Mouse (Mus musculus): Measurements from ENCODE around the gene Nxph1.

Nxph1 gene

DNA sequence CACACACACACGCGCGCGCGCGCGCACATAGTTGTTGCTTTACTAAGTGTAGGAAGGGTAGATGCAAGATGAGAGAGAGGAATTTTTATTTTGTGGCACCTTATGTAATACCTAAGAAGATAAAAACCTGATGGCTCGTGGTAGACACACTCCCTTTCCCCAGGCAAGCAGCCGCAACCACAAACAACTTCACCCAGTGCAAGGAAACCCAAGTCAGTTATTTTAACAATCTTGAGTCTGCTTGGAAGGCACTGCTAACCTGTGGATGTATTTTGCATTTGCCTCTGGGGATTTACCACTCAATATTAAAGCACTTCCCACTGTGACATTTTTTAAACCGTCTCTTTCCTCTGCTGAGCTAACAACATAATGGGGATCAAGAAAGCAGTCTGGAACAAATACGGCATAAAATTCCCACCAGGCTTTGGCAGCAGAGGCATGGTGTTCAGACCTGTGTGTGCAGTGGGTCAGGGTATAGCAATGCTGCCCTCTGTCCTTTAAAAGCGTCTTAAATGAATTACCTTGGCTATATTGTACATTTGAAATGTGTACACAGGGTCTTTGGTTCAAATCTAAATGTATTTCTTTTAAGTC, 176.2 kb downstream of the Nxph1 start:
- DNase-seq (ENCODE audit: low read depth, low spot score), result peak; percentile 63

GRCm38 (mm10) chr6:9133589-9134279, 185.5 kb downstream of the Nxph1 start:
- no peak for DNase-seq (ENCODE audit: low read depth, low spot score)

DNA sequence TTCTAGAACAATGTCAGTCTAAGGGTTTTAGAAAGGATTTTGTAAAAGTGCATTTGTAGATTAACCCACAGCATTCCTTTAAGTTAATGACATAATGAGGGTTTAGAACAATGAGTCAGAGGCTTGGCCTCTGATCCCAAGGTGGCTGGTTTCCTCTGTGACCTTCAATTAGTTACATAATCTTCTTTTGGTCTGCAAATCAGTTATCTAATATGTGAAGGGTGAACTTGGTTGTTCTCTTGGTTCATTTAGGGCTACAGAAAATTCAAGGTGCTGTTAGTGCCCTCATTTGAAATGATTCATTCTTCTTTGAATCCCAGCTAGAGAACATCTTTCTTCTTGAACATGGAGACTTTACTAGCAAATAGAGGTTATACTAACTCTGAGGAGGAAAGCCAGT, 199.7 kb downstream of the Nxph1 start:
- no peak for DNase-seq (ENCODE audit: low read depth, low spot score)

GRCm38 (mm10) chr6:9149791-9150190, 201.6 kb downstream of the Nxph1 start:
- DNase-seq (ENCODE audit: low read depth, low spot score), result no peak

DNA sequence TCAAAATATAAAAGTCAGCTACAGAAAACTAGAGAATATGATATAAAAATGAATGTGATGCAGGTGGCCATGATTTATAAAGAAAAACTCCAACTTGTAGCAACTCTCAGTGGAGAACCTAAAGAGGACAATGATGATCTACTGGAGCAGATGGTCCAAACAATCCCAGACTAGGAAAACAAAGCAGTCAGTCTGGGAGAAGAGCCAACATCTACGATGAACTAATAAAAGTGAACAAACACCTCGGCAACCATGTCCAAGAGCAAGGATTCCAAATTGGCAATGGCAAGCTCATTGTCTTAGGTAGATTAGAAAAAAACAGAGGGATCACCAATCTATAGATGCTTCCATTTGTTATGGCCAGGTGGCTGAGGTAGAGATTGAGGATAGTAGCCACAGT, 211.0 kb downstream of the Nxph1 start:
- DNase-seq (ENCODE audit: low read depth, low spot score), result no peak

DNA sequence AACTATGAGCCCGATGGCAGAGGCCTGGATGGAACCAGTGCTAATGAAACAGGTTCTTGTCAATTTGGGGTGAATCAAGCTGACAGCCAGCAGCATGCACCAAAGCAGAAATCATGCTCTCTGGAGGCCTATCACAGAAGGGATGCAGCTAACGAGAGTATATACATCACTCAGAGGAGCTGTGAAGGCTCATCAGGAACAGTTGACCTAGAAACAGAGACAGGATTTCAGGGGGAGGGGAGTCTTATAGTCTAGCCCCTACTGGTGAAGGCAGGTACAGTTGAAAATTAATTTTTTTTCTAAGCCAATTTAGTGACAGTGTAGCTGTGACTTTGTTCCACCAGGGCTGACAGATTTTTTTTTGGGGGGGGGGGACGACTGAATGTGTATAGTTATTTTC, 234.2 kb downstream of the Nxph1 start:
- no peak for DNase-seq (ENCODE audit: low read depth, low spot score)

DNA sequence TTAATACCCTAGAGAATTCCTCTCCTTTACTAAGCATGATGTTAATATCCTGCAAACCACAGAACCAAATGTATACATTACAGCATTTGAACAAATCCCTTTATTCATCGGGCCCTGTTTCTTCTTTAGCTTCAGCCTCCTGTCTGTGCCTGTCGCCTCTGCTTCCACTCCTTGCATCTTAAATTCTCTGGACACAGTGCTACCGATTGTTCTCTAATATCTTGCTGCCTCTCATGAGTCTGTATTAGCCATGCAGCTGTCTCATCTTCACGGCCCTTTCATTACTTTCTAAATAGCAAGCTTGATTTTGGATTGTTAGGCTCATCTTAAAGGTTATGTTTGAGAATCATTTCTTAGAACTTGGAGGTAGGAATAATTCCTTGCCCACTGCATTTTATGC, 262.5 kb downstream of the Nxph1 start:
- DNase-seq (ENCODE audit: low read depth, low spot score), result no peak

- peak; percentile 66 for DNase-seq (ENCODE audit: low read depth, low spot score)
Measured at GRCm38 (mm10) chr6:9220724-9221453, 272.7 kb downstream of the Nxph1 start.

GRCm38 (mm10) chr6:9234802-9235201, 286.6 kb downstream of the Nxph1 start:
- DNase-seq (ENCODE audit: low read depth, low spot score), result peak; percentile 32

DNA sequence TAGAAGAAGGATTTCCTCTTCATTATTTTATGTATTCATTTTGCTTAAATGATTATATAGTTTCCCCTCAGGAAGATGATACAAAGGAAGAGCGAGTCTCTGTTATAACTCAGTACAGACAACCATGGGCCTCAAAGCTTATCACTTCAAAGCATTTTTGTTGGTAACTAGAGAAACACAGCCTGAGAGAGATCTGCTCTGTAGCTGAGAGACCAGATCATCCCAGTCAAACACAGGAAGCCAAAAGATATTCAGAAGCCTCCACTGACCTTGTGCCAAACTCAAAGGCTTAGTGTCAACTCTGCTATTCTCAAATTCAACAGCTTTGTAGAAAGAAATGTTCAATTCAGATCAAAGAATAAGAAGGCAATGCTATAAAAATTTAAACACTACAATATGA, 319.8 kb downstream of the Nxph1 start:
- DNase-seq (ENCODE audit: low read depth, low spot score), result no peak
